Mouse (Mus musculus) ES-Bruce4 (cell line): ENCODE measurements around the gene Rpl35. TPM values are rescaled to one million over a fixed set of nuclear protein-coding genes. Genes with fewer than 3 reads are reported as not detected.
A peak's percentile ranks its signal among the peaks of the same experiment; 100 is the strongest.
"Not testable (repeated sequence)": the region's sequence is repeated elsewhere in the genome, so short reads cannot be mapped to it uniquely, and the experiment has no call there.

Source experiments
- H3K27ac ChIP-seq: 2 replicates; pipeline ENCODE4 v1.5.1; 2012; ENCODE audit warnings: low read length, inconsistent platforms; ENCODE audit not compliant: insufficient read depth
- H3K27me3 ChIP-seq: 2 replicates; pipeline ENCODE4 v1.6.1; 2012; ENCODE audit warnings: mild to moderate bottlenecking, low read length, inconsistent platforms; ENCODE audit not compliant: control insufficient read depth, poor library complexity, insufficient read depth, severe bottlenecking
- H3K36me3 ChIP-seq: 2 replicates; pipeline ENCODE4 v1.6.1; 2012; ENCODE audit warnings: inconsistent platforms, mild to moderate bottlenecking, low read length, moderate library complexity; ENCODE audit not compliant: control insufficient read depth, poor library complexity, insufficient read depth, severe bottlenecking
- H3K4me1 ChIP-seq: one replicate; pipeline ENCODE4 v1.8.1; 2011; ENCODE audit warnings: low read length; ENCODE audit not compliant: control insufficient read depth, insufficient read depth
- H3K4me3 ChIP-seq: 2 replicates; pipeline ENCODE4 v1.5.1; 2011; ENCODE audit warnings: low read depth, mild to moderate bottlenecking, low read length
- H3K9ac ChIP-seq: 2 replicates; pipeline ENCODE4 v1.6.1; 2012; ENCODE audit warnings: low read depth, mild to moderate bottlenecking, inconsistent platforms; ENCODE audit not compliant: poor library complexity, severe bottlenecking
- H3K9me3 ChIP-seq: replicated peaks from 2 replicates; pipeline ENCODE4 v1.6.1; 2012; ENCODE audit warnings: mild to moderate bottlenecking, low read length, inconsistent platforms; ENCODE audit not compliant: control insufficient read depth, poor library complexity, insufficient read depth, severe bottlenecking
- CTCF ChIP-seq: IDR thresholded peaks from one replicate; pipeline ENCODE4 v1.8.1; 2011; ENCODE audit warnings: low read depth, low read length
- EP300 ChIP-seq: IDR thresholded peaks from 2 replicates; pipeline ENCODE4 v1.6.1; 2011; ENCODE audit warnings: low read depth, low read length; ENCODE audit not compliant: insufficient read depth
- POLR2A ChIP-seq: IDR thresholded peaks from one replicate; pipeline ENCODE4 v1.8.1; 2011; ENCODE audit warnings: low read length; ENCODE audit not compliant: insufficient read depth
- polyA plus RNA-seq: library from polyadenylated mRNA; stranded (reverse); fragments of >200 nt; gene quantifications from 2 replicates; pipeline ENCODE4 v1.2.4, GENCODE M21; 2011; ENCODE audit warnings: low read depth; ENCODE audit not compliant: missing spikeins, insufficient read depth, insufficient read length

The Rpl35 gene
- polyA plus RNA-seq, 1 experiment: 289 TPM

- Histone ChIP-seq H3K36me3 (peaks cover 35% of the 10 kb centered on the region), H3K4me3 (no peak overlapping the region), H3K27ac (no peak overlapping the region), H3K4me1 (no peaks in the 10 kb centered on the region), H3K9ac (no peak overlapping the region), H3K9me3 (no peaks in the 10 kb centered on the region), H3K27me3 (no peaks in the 10 kb centered on the region)
- TF ChIP-seq CTCF (no peak), EP300 (no peak), POLR2A (no peak)
These were observed 7.4 kb upstream of the Rpl35 start for GRCm38 (mm10) chr2:39012768-39013279.

GRCm38 (mm10) chr2:39011971-39012370 lies 6.5 kb upstream of the Rpl35 start:
- no peak for TF ChIP-seq CTCF
- no peak for TF ChIP-seq POLR2A
- no peak for TF ChIP-seq EP300
- H3K9me3 ChIP-seq: no peaks in the 10 kb centered on the region
- no peak overlapping the region for H3K27ac ChIP-seq
- no peaks in the 10 kb centered on the region for H3K27me3 ChIP-seq
- no peaks in the 10 kb centered on the region for H3K4me1 ChIP-seq
- peaks cover 30% of the 10 kb centered on the region for H3K36me3 ChIP-seq
- no peak overlapping the region for H3K4me3 ChIP-seq
- no peak overlapping the region for H3K9ac ChIP-seq

GRCm38 (mm10) chr2:39011264-39011663 lies 5.8 kb upstream of the Rpl35 start:
- no peak overlapping the region for H3K27ac ChIP-seq
- no peaks in the 10 kb centered on the region for H3K9me3 ChIP-seq
- H3K27me3 ChIP-seq: no peaks in the 10 kb centered on the region
- H3K4me3 ChIP-seq: no peak overlapping the region
- H3K4me1 ChIP-seq: no peaks in the 10 kb centered on the region
- no peak overlapping the region for H3K9ac ChIP-seq
- H3K36me3 ChIP-seq: peaks cover 30% of the 10 kb centered on the region
- TF ChIP-seq EP300 (no peak), CTCF (no peak), POLR2A (no peak)

GRCm38 (mm10) chr2:39010144-39010543 lies 4.7 kb upstream of the Rpl35 start:
- H3K4me3 ChIP-seq, H3K9me3 ChIP-seq, H3K4me1 ChIP-seq, H3K9ac ChIP-seq, H3K27ac ChIP-seq, H3K27me3 ChIP-seq: not testable (repeated sequence)
- H3K36me3 ChIP-seq: peaks cover 22% of the 10 kb centered on the region

- TF ChIP-seq EP300 (no peak), POLR2A (no peak), CTCF (no peak)
- Histone ChIP-seq H3K4me3 (peak overlapping the region; percentile 74), H3K9ac (peak overlapping the region; percentile 77), H3K27me3 (no peaks in the 10 kb centered on the region), H3K9me3 (no peaks in the 10 kb centered on the region), H3K27ac (no peak overlapping the region), H3K36me3 (peaks cover 16% of the 10 kb centered on the region), H3K4me1 (no peaks in the 10 kb centered on the region)
These were observed 3.5 kb upstream of the Rpl35 start for GRCm38 (mm10) chr2:39008954-39009365.

- peak overlapping the region; percentile 77 for H3K9ac ChIP-seq
- TF ChIP-seq EP300 (no peak), POLR2A (no peak), CTCF (no peak)
- peaks cover 16% of the 10 kb centered on the region for H3K36me3 ChIP-seq
- H3K4me3 ChIP-seq: peak overlapping the region; percentile 74
- H3K9me3 ChIP-seq: no peaks in the 10 kb centered on the region
- H3K27me3 ChIP-seq: no peaks in the 10 kb centered on the region
- H3K4me1 ChIP-seq: no peaks in the 10 kb centered on the region
- no peak overlapping the region for H3K27ac ChIP-seq
These were observed 3.0 kb upstream of the Rpl35 start for GRCm38 (mm10) chr2:39008350-39008851.

- Histone ChIP-seq H3K4me1 (no peaks in the 10 kb centered on the region), H3K27me3 (no peaks in the 10 kb centered on the region), H3K36me3 (peaks cover 19% of the 10 kb centered on the region), H3K4me3 (peak overlapping the region; percentile 91), H3K9ac (peak overlapping the region; percentile 77), H3K9me3 (no peaks in the 10 kb centered on the region), H3K27ac (peak overlapping the region; percentile 77)
- TF ChIP-seq CTCF (no peak), EP300 (0 out of 2 replicates have a peak, but pooled peaks have one; percentile 26), POLR2A (peak; percentile 83)
These were observed 2.4 kb upstream of the Rpl35 start for GRCm38 (mm10) chr2:39007865-39008264.
